Mouse (Mus musculus) limb, embryonic 14.5 days (tissue): ENCODE results near the gene Tubgcp5. TPM values are rescaled to one million over a fixed set of nuclear protein-coding genes. Genes with fewer than 3 reads are reported as not detected.

Source experiments
- ATAC-seq: fragments of 200-750 bp; cut with Nextera tagmentation; 2 replicates; pipeline ENCODE4 v1.8.0; 2017; ENCODE audit warnings: low read depth, moderate number of reproducible peaks, moderate TSS enrichment; ENCODE audit not compliant: low FRiP score
- DNase-seq: peaks from one replicate; pipeline ENCODE4 v3.0.0-alpha.2; 2015; ENCODE audit warnings: low spot score
- H3K27ac ChIP-seq: fragments of 300-500 bp; sonication (generic); replicated peaks from 2 replicates; pipeline ENCODE4 v1.5.1; 2014; ENCODE audit warnings: low read depth, mild to moderate bottlenecking, low read length, moderate library complexity, mixed read lengths
- H3K27me3 ChIP-seq: fragments of 300-500 bp; sonication (generic); 2 replicates; pipeline ENCODE4 v1.6.1; 2014; ENCODE audit warnings: low read length, mixed read lengths; ENCODE audit not compliant: control insufficient read depth, insufficient read depth
- H3K36me3 ChIP-seq: fragments of 300-500 bp; sonication (generic); 2 replicates; pipeline ENCODE4 v1.6.1; 2014; ENCODE audit warnings: mild to moderate bottlenecking, low read length, moderate library complexity, mixed read lengths; ENCODE audit not compliant: control insufficient read depth, insufficient read depth
- H3K4me1 ChIP-seq: fragments of 300-500 bp; sonication (generic); 2 replicates; pipeline ENCODE4 v1.6.1; 2014; ENCODE audit warnings: antibody characterized with exemption, low read length, mixed read lengths; ENCODE audit not compliant: control insufficient read depth, insufficient read depth
- H3K4me2 ChIP-seq: fragments of 300-500 bp; sonication (generic); replicated peaks from 2 replicates; pipeline ENCODE4 v1.6.1; 2014; ENCODE audit warnings: low read depth, mild to moderate bottlenecking, low read length, moderate library complexity; ENCODE audit not compliant: severe bottlenecking
- H3K4me3 ChIP-seq: fragments of 300-500 bp; sonication (generic); replicated peaks from 2 replicates; pipeline ENCODE4 v1.5.1; 2014; ENCODE audit warnings: low read length
- H3K9ac ChIP-seq: fragments of 300-500 bp; sonication (generic); 2 replicates; pipeline ENCODE4 v1.6.1; 2014; ENCODE audit warnings: mild to moderate bottlenecking, low read depth, low read length, moderate library complexity; ENCODE audit not compliant: severe bottlenecking
- H3K9me3 ChIP-seq: fragments of 300-500 bp; sonication (generic); 2 replicates; pipeline ENCODE4 v1.6.1; 2016; ENCODE audit warnings: low read length; ENCODE audit not compliant: control insufficient read depth
- POLR2A ChIP-seq: fragments of 200-500 bp; IDR thresholded peaks from 2 replicates; pipeline ENCODE4 v1.8.0; 2012; ENCODE audit warnings: inconsistent platforms, mild to moderate bottlenecking, moderate library complexity, borderline replicate concordance; ENCODE audit not compliant: insufficient read depth, insufficient read length; ENCODE audit errors: extremely low read depth
- WGBS: fragments of 180-500 bp; shearing (Covaris S2); extraction: QIAGEN DNeasy Blood & Tissue Kit; methylation state at CpG from one replicate; pipeline ENCODE4 v1.1.7; 2014; 5-methylcytosine and 5-hydroxymethylcytosine counted together
- polyA plus RNA-seq, 2 experiments: library from polyadenylated mRNA; depleted of rRNA in 1 of 2; stranded (reverse) in 1 of 2; unstranded in 1 of 2; fragments of >200 nt; fragmentation: Nextera tagmentation in 1 of 2; extraction: Ambion mirVana in 1 of 2; gene quantifications; 2 replicates each; pipeline versions ENCODE4 v1.2.1 to v1.2.3; 2012 to 2014

Tubgcp5 gene
- polyA plus RNA-seq, 2 experiments = 26.4 to 33.1 TPM

GRCm38 (mm10) chr7:55859518-55859872, 65.5 kb downstream of the Tubgcp5 start:
- 92% methylated on average over 2 of the region's 2 CpGs for WGBS

DNA sequence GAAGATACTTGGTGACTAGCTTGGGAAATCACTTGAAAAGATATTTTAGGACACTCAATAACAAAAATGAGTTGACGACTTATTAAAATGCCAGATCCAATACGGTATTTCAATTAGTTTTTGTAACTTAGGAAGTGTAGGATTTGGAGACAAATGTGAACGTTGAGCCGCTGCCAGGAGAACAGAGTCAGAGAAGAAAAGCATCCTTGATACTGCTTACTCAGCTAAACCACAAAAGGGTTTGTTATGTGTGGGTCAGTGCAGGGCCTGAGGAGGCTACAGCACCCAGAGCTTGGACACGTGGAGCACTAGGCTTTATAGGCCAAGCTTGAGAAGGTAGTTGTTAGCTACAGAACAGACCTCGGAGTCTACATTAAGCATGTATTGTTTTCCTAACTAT, 66.0 kb downstream of the Tubgcp5 start:
- H3K36me3 ChIP-seq = no peaks in the 10 kb centered on the region
- no peak overlapping the region for H3K4me3 ChIP-seq
- no peaks in the 10 kb centered on the region for H3K9me3 ChIP-seq
- no peak for TF ChIP-seq POLR2A
- no peaks in the 10 kb centered on the region for H3K27me3 ChIP-seq
- ATAC-seq (no peak), DNase-seq (no peak)
- no peak overlapping the region for H3K4me2 ChIP-seq
- H3K9ac ChIP-seq = no peak overlapping the region
- H3K4me1 ChIP-seq = peaks cover 7% of the 10 kb centered on the region
- 88% methylated on average over 6 of the region's 6 CpGs for WGBS
- H3K27ac ChIP-seq = no peak overlapping the region

More at GRCm38 (mm10) chr7:55859518-55859872, 65.5 kb downstream of the Tubgcp5 start:
- no peak for DNase-seq
- Histone ChIP-seq H3K9me3 (no peaks in the 10 kb centered on the region), H3K4me2 (no peak overlapping the region), H3K4me1 (peaks cover 7% of the 10 kb centered on the region), H3K4me3 (no peak overlapping the region), H3K36me3 (no peaks in the 10 kb centered on the region), H3K27ac (no peak overlapping the region), H3K9ac (no peak overlapping the region), H3K27me3 (no peaks in the 10 kb centered on the region)
- ATAC-seq = no peak
- no peak for TF ChIP-seq POLR2A

- Histone ChIP-seq H3K9me3 (no peaks in the 10 kb centered on the region), H3K9ac (no peak overlapping the region), H3K36me3 (no peaks in the 10 kb centered on the region), H3K27me3 (no peaks in the 10 kb centered on the region), H3K4me2 (no peak overlapping the region), H3K27ac (no peak overlapping the region), H3K4me1 (no peaks in the 10 kb centered on the region), H3K4me3 (no peak overlapping the region)
- no peak for DNase-seq
- no peak for TF ChIP-seq POLR2A
- WGBS = 79% methylated on average over 4 of the region's 4 CpGs
- ATAC-seq = no peak
Observed at GRCm38 (mm10) chr7:55861175-55861574, 67.2 kb downstream of the Tubgcp5 start.

GRCm38 (mm10) chr7:55865044-55865443, 71.1 kb downstream of the Tubgcp5 start:
- Histone ChIP-seq H3K27ac (no peak overlapping the region), H3K4me3 (no peak overlapping the region), H3K4me2 (no peak overlapping the region), H3K27me3 (no peaks in the 10 kb centered on the region), H3K9ac (no peak overlapping the region), H3K4me1 (0 out of 2 replicates have a peak, but pooled peaks cover 3% of the 10 kb centered on the region), H3K36me3 (no peaks in the 10 kb centered on the region), H3K9me3 (no peaks in the 10 kb centered on the region)
- DNase-seq (no peak), ATAC-seq (no peak)
- no peak for TF ChIP-seq POLR2A

- 79% methylated on average over 8 of the region's 8 CpGs for WGBS
- no peak for TF ChIP-seq POLR2A
- Histone ChIP-seq H3K4me3 (no peak overlapping the region), H3K27ac (no peak overlapping the region), H3K9ac (no peak overlapping the region), H3K9me3 (no peaks in the 10 kb centered on the region), H3K36me3 (no peaks in the 10 kb centered on the region), H3K4me1 (0 out of 2 replicates have a peak, but pooled peaks cover 3% of the 10 kb centered on the region), H3K27me3 (no peaks in the 10 kb centered on the region), H3K4me2 (no peak overlapping the region)
- ATAC-seq = no peak
- DNase-seq = no peak
Observed at GRCm38 (mm10) chr7:55865750-55866416, 71.9 kb downstream of the Tubgcp5 start.
